Mouse (Mus musculus) fat pad, adult 2 months (tissue): ENCODE data around the gene Klra9.
"Not testable (repeated sequence)": the region's sequence is repeated elsewhere in the genome, so short reads cannot be mapped to it uniquely, and the experiment has no call there.

ENCODE experiments used
- DNase-seq: peaks from one replicate; pipeline ENCODE4 v3.0.0-alpha.2; 2011; ENCODE audit warnings: low read depth, low spot score; ENCODE audit errors: extremely low read depth

Gene Klra9

DNA sequence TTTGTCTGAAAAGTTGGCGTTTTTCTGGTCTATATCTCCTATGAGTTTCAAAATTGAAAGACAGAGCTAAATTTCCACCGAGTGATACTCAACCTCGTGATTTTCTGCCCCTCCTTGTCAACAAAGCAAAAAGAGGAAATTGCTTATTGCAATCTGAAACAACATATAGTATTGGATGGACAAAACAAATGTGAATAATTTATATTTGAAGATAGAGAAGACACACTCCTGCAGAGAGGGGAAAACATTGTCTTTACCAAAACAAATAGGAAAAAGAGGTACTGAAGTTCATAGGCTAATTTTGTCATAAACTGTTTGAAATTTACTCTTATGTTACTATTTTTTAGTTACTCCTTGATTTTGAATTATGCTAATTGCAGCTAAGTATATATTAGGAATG lies at the start of gene Klra9:
Klra9 (minus strand) TSS at position 101 of the 400 bp plus-strand sequence.
- DNase-seq, result not testable (repeated sequence)

DNA sequence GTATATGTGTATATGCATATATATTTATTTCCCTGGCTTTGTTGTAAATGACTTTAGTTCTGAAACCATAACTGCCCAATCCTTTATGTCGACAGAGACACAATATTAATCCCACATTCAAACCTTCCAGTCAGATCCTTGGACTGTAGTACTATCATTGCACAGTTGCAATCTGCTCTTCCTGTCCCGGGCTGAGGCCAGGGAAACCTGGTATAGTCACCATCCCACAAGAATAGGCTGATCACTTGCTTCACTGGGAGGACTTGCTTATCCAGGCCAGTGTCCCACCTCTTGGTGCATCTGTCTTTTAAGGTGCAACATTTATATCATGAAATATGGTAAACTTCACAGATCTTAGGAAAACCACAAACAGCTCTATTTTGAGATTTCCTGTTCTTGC lies 44.6 kb upstream of the Klra9 start:
- DNase-seq, result no peak

GRCm38 (mm10) chr6:130236635-130237034 lies 43.7 kb upstream of the Klra9 start:
- DNase-seq, result no peak

DNA sequence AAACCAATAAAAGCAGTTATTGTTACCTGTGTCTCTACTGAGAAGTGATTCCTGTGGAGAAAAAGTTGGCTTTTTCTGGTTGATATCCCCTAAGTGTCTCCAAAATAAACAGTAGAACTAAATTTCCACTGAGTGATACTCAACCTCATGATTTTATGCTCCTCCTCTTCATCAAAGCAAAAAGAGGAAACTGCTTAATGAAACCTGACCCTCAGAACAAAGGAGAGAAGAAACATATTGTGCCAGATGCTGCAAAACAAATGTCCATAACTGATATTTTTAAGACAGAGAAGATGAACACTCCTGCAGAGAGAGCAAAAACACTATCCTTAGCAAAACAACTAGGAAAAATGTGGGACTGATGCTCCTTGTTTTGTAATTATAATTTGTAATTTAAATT lies 40.3 kb upstream of the Klra9 start, which contains the start of gene Klra7:
Klra7 (minus strand) TSS at position 101 of the 400 bp plus-strand sequence.
- DNase-seq, result no peak

GRCm38 (mm10) chr6:130197453-130197852 lies 4.5 kb upstream of the Klra9 start:
- not testable (repeated sequence) for DNase-seq

DNA sequence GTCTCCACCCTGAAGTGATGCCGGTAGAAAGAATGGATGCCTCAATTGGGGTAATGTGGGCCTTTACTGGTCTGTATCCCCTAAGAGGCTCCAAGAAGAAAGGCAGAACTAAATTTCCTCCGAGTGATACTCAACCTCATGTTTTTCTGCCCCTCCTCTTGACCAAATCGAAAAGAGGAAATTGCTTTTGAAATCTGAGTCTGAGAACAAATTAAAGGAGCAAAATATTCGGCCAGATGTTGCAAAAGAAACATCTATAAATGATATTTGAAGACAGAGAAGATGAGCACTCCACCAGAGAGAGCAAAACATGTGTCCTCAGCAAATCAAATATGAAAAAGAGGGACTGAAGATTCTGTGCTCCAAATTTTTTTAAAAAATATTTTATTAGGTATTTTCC lies 63.1 kb downstream of the Klra9 start, which contains the start of gene Klra8:
Klra8 (minus strand) TSS at position 101 of the 400 bp plus-strand sequence.
- DNase-seq, result not testable (repeated sequence)
